Mouse (Mus musculus) thymus, postnatal 14 days (tissue): ENCODE results near the gene Kif24.

Experiments used
- DNase-seq: peaks from one replicate; pipeline ENCODE4 v3.0.0; 2021

Gene Kif24

DNA sequence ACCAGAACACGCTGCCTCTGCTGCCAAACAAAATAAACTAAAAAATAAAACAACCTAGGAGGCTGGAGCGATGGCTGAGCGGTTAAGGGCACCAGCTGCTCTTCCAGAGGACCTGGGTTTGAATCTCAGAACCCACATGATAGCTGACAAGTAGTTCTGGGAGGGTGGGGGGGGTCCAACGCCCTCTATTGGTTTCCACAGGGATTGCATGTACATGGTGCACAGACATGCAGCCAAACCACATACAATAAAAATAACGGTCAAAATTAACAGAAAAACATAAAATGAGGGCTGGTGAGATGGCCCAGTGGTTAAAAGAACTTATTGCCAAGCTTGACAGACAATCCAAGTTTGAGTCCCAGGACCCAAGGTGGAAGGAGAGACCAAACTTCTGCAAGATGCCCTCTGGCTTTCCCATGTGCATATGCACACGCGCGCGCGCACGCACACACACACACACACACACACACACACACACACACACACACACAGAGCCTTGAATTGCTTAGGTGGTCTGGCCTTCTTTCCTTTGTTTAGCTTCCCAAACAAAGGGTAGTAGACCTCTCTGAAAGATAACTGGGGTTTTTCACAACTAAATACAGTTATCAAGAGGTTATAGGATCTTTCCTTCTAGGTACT is 123.7 kb downstream of the Kif24 start:
- no peak for DNase-seq
